Mouse (Mus musculus): ENCODE results near the gene Cox7a2l. TPM values are rescaled to one million over a fixed set of nuclear protein-coding genes. Genes with fewer than 3 reads are reported as not detected.

The Cox7a2l gene
- polyA plus RNA-seq, 1 experiment, result 297 TPM

DNA sequence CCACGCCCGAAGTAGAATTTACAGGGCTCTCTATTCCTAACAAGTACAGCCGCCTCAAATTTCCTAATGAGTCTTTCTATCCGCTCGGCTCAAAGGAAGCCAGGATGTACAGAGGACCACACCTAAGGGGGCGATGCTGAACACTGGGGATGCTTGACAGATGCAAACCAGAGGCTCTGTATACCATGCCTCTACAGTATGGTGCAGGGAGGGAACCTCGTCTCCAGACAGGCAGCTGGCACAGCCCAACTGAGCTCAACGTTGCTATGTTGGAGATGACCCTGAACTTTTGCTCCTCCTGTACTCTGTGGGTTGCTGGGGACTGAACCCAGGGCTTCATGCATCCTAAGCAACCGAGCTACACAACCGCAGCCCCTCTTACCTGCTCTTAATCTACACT, 30.0 kb upstream of the Cox7a2l start:
- TF ChIP-seq POLR2A (IDR thresholded peaks at IDR 0.05; ENCODE audit: low read depth, low read length), result no peak
- no peak for TF ChIP-seq CTCF (IDR thresholded peaks at IDR 0.05; ENCODE audit: borderline replicate concordance, insufficient read depth, low read length)
- Histone ChIP-seq H3K4me3 (ENCODE audit: insufficient read depth, low read length) (no peak overlapping the region), H3K4me1 (ENCODE audit: control insufficient read depth, insufficient read depth, low read length) (peaks cover 5% of the 10 kb centered on the region; the same call in 1 of the 2 replicates), H3K27ac (ENCODE audit: insufficient read depth, low read length) (no peak overlapping the region)

DNA sequence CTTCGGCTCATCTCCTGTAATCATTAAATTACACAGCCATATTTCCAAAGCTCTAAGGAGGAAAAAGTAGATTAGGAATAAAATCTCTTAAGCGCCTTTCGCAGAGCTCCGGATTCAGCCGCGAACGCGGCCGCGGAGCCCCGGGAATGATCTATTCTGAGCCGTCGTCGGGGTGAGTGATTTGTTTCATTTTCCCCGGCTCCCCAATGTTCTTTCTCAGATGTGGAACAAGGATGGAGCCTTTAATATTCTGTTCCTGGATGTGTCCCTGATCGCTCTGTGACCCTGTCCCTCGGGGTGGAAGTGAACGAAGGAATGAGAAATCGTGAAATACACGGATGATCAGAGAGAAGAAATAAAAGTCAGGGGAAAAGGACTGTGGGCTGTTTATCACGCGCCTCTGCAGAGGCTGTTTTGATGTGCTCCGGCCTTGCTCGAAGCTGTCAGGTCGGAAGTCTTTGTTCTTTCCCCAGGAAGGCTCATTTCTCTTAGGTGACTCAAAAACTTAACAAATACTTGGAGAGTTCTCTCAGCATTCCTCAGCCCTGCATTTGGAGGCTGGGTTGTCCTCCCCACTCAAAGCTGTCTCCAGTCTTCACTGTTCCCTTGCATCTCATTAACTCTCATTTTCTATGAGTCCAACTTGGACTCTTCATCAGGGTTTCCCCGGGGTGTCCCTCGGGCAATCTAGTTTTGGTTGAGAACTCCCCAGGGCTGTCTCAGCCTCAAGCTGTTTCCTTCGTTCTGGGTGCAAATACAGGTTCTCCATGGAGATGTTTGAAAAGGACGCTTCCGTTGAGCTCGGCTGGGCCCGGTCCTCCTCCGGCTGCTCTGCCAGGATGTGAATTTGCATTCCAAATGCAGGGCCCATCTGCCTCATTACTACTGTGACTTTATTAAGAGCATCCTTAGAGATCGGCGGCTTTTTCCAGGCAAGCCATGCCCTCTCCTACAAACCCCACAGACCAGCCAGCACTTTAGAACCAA, 28.9 kb upstream of the Cox7a2l start:
- H3K27ac ChIP-seq (ENCODE audit: insufficient read depth, low read length), result no peak overlapping the region
- peaks cover 8% of the 10 kb centered on the region; the same call in 1 of the 2 replicates for H3K4me1 ChIP-seq (ENCODE audit: control insufficient read depth, insufficient read depth, low read length)
- H3K4me3 ChIP-seq (ENCODE audit: insufficient read depth, low read length), result peak overlapping the region; percentile 14; the same call in 1 of the 2 replicates
- no peak for TF ChIP-seq CTCF (IDR thresholded peaks at IDR 0.05; ENCODE audit: borderline replicate concordance, insufficient read depth, low read length)
- TF ChIP-seq POLR2A (IDR thresholded peaks at IDR 0.05; ENCODE audit: low read depth, low read length), result no peak

DNA sequence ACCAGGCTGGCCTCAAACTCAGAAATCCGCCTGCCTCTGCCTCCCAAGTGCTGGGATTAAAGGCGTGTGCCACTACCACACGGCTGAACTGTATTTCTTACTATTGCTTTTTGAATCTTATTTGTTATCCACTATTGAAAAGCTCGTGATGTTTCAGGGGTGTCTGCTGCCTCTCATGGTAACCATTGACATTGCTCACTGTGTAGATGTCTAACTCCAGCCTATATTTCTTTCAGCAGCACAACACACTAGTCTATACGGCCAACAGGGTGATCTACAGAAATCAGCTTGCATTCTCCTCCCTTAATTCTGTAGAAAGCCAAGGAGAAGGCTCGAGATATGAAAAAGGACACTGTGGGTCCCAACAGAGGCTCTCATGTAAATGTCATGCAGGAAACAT, 28.1 kb upstream of the Cox7a2l start:
- Histone ChIP-seq H3K27ac (ENCODE audit: insufficient read depth, low read length) (no peak overlapping the region), H3K4me1 (ENCODE audit: control insufficient read depth, insufficient read depth, low read length) (peaks cover 8% of the 10 kb centered on the region; the same call in 1 of the 2 replicates), H3K4me3 (ENCODE audit: insufficient read depth, low read length) (no peak overlapping the region)
- TF ChIP-seq CTCF (IDR thresholded peaks at IDR 0.05; ENCODE audit: borderline replicate concordance, insufficient read depth, low read length), result no peak
- TF ChIP-seq POLR2A (IDR thresholded peaks at IDR 0.05; ENCODE audit: low read depth, low read length), result no peak

DNA sequence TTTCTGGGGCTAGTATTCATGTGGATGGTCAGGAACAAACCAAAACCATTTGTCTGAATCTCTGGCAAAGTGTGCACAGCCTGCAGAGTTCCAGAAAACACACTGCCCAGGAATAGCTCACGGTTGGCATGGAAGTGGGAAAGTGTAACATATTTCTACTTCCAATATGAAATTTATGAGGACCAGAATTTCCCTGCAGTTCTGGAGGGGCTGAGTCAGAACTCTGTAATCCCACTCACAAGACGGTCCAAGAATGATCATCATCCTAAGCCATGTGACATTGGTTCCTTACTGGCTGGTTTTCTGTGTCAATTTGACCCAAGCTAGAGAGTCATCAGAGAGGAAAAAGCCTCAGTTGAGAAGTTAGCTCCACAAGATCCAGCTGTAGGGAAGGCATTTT, 25.3 kb upstream of the Cox7a2l start:
- H3K4me3 ChIP-seq (ENCODE audit: insufficient read depth, low read length), result no peak overlapping the region
- peaks cover 8% of the 10 kb centered on the region; the same call in 1 of the 2 replicates for H3K4me1 ChIP-seq (ENCODE audit: control insufficient read depth, insufficient read depth, low read length)
- peak overlapping the region; percentile 28 for H3K27ac ChIP-seq (ENCODE audit: insufficient read depth, low read length)
- no peak for TF ChIP-seq CTCF (IDR thresholded peaks at IDR 0.05; ENCODE audit: borderline replicate concordance, insufficient read depth, low read length)
- TF ChIP-seq POLR2A (IDR thresholded peaks at IDR 0.05; ENCODE audit: low read depth, low read length), result no peak

DNA sequence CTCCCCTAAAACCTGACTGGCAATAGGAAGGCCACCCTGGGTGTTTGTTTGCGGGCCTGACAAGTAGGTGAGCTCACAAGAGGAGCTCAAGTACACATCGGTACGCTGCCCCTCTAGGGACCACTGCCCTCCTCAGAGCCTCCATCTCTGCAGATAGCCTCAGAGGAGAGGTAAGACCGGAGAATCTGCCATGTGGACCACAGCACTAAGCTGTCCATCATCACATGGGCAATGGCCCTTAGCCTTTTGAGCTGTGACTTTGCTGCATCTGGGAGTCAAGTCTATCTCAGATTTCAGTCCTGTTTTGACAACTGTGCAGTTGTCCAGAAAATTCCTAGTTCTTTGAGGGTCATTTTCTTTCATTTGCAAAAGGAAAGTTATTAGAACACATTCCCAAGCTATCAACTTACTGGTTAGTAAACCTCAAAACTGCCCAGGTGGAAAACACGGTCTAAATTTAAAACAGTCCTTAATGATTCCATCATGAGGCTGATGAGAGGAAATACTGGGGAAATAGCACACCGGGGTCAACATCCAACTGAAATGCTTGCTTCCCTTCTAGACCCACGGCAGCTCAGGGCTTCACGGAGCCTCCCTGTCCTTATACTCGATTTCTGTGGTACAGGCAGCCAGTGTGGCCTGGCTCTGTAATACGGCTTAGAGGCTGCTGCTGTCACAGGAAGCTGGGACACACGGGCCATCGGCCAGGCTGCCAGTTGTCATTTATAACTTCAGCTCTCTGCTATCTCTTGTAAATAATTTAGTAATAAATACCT, 22.3 kb upstream of the Cox7a2l start:
- H3K4me1 ChIP-seq (ENCODE audit: control insufficient read depth, insufficient read depth, low read length), result 0 out of 2 replicates have a peak, but pooled peaks cover 3% of the 10 kb centered on the region
- TF ChIP-seq POLR2A (IDR thresholded peaks at IDR 0.05; ENCODE audit: low read depth, low read length) (no peak), CTCF (IDR thresholded peaks at IDR 0.05; ENCODE audit: borderline replicate concordance, insufficient read depth, low read length) (no peak)
- no peak overlapping the region for H3K27ac ChIP-seq (ENCODE audit: insufficient read depth, low read length)
- H3K4me3 ChIP-seq (ENCODE audit: insufficient read depth, low read length), result no peak overlapping the region

DNA sequence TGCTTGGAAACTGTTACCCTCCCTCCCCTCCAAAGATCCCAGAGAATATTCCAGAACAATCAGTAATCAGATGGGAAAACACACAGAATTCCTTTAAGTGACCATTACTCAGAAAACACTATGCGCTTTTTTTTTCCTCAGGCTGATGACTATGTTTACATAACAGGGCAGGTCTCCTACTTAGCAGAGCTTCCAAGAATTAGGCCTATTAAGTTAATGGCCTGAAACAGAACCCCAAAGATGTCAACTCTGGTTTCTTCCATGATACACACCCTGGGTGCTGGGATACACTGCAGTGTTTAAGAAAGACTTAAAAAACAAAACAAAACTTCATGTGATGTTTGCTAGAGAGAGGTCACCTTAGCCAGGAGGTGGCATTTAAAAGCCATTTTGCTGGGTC, 21.6 kb upstream of the Cox7a2l start:
- H3K4me1 ChIP-seq (ENCODE audit: control insufficient read depth, insufficient read depth, low read length), result 0 out of 2 replicates have a peak, but pooled peaks cover 3% of the 10 kb centered on the region
- H3K27ac ChIP-seq (ENCODE audit: insufficient read depth, low read length), result no peak overlapping the region
- H3K4me3 ChIP-seq (ENCODE audit: insufficient read depth, low read length), result no peak overlapping the region
- TF ChIP-seq CTCF (IDR thresholded peaks at IDR 0.05; ENCODE audit: borderline replicate concordance, insufficient read depth, low read length), result no peak
- TF ChIP-seq POLR2A (IDR thresholded peaks at IDR 0.05; ENCODE audit: low read depth, low read length), result no peak

DNA sequence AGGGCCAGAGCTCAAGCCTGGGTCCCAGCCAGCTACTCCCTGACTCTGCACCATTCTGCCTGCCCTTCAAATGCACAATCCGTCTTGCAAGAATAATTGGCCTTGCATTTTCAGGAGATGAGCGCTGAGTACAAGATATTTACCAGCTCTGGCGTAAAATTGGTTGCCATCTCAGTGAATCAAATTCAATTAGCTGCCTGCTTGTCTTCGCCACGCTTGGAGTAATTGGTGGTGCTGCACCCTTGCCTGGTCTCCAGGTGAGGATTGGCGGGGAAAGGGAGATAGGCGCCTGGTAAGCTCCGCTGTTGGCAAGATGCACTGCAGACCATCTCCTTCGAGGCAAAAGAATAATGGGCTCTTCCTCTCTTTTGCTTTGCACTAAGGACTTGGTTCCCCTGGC, 21.0 kb upstream of the Cox7a2l start:
- Histone ChIP-seq H3K4me1 (ENCODE audit: control insufficient read depth, insufficient read depth, low read length) (0 out of 2 replicates have a peak, but pooled peaks cover 3% of the 10 kb centered on the region), H3K4me3 (ENCODE audit: insufficient read depth, low read length) (no peak overlapping the region), H3K27ac (ENCODE audit: insufficient read depth, low read length) (no peak overlapping the region)
- no peak for TF ChIP-seq CTCF (IDR thresholded peaks at IDR 0.05; ENCODE audit: borderline replicate concordance, insufficient read depth, low read length)
- TF ChIP-seq POLR2A (IDR thresholded peaks at IDR 0.05; ENCODE audit: low read depth, low read length), result no peak

DNA sequence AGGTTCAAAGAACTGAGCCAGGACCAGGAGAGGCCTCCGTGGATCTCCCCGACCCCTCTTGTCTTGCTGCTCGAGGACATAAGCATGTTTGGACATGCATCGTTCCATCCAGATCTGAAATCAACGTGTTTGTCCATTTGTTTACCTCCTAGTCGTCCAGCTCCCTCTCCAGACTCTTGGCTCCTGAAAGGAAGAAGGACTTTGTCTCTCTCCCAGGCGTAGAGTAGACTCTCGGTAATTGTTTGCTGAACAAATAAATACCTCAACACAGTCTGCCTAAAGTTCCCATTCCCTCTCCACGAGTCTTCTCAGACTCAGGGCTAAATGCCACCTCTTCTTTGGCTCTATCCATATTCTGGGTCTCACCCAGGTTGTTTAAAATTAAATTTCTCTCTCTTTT, 16.0 kb upstream of the Cox7a2l start:
- Histone ChIP-seq H3K4me3 (ENCODE audit: insufficient read depth, low read length) (no peak overlapping the region), H3K4me1 (ENCODE audit: control insufficient read depth, insufficient read depth, low read length) (no peaks in the 10 kb centered on the region), H3K27ac (ENCODE audit: insufficient read depth, low read length) (no peak overlapping the region)
- TF ChIP-seq POLR2A (IDR thresholded peaks at IDR 0.05; ENCODE audit: low read depth, low read length), result no peak
- TF ChIP-seq CTCF (IDR thresholded peaks at IDR 0.05; ENCODE audit: borderline replicate concordance, insufficient read depth, low read length), result no peak

DNA sequence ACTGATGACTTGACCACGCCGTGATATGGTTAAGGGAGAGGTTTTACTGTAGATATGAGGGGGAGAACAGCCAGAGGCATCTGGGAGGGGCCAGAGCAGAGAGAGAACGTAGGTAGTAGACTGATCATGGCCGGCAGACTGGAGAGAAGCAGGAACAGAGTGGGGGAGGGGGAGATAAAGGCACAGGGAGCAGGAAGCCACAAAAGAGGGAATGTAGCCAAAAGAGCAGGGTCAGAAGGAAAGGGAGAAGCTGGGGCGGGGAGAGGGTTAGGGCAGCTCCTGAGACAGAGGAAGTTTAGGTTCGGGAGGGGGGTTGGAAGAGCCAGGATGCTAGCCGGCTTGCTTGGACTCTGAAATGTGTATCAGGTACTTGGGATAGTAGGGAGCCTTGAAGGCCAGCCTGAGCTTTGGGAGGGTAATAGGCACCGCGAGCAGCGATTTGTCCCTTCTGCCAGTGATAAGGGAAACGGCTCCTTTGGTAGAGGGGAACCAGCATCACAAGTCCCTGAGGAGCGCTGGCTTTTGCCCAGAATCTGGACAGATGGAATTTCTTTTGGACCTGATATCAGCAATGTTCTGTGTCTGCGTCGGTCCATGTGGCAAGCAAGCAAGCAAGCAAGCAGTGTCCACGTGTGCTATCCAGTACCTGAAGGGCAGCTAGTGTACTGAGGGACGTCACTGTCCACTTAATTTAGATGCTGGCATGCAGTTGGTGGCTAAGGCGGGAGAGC, 10.7 kb upstream of the Cox7a2l start:
- H3K4me1 ChIP-seq (ENCODE audit: control insufficient read depth, insufficient read depth, low read length), result peaks cover 6% of the 10 kb centered on the region; the same call in 1 of the 2 replicates
- TF ChIP-seq CTCF (IDR thresholded peaks at IDR 0.05; ENCODE audit: borderline replicate concordance, insufficient read depth, low read length) (no peak), POLR2A (IDR thresholded peaks at IDR 0.05; ENCODE audit: low read depth, low read length) (no peak)
- no peak overlapping the region for H3K27ac ChIP-seq (ENCODE audit: insufficient read depth, low read length)
- H3K4me3 ChIP-seq (ENCODE audit: insufficient read depth, low read length), result no peak overlapping the region
